Mouse (Mus musculus): Measurements from ENCODE around the gene Ints12. TPM values are rescaled to one million over a fixed set of nuclear protein-coding genes. Genes with fewer than 3 reads are reported as not detected.

Gene Ints12
- polyA plus RNA-seq, 1 experiment: 13.6 TPM

GRCm38 (mm10) chr3:133092274-133092853, 724 bp downstream of the Ints12 start:
- TF ChIP-seq CTCF (IDR thresholded peaks at IDR 0.05; ENCODE audit: control insufficient read depth, insufficient read depth, insufficient replicate concordance, low read depth, low read length): no peak
- no peak for TF ChIP-seq POLR2A (IDR thresholded peaks at IDR 0.05; ENCODE audit: control insufficient read depth, low read depth, low read length)
- Histone ChIP-seq H3K36me3 (ENCODE audit: control insufficient read depth, insufficient read depth, low read length) (no peaks in the 10 kb centered on the region), H3K27ac (ENCODE audit: control insufficient read depth, insufficient read depth, low read depth, low read length) (peak overlapping the region; percentile 96), H3K4me1 (ENCODE audit: control insufficient read depth, insufficient read depth, low read length) (no peaks in the 10 kb centered on the region), H3K4me3 (ENCODE audit: control insufficient read depth, low read depth, low read length) (peak overlapping the region; percentile 97), H3K27me3 (ENCODE audit: control insufficient read depth, insufficient read depth, low read length) (no peaks in the 10 kb centered on the region)

- Histone ChIP-seq H3K27ac (ENCODE audit: control insufficient read depth, insufficient read depth, low read depth, low read length) (no peak overlapping the region), H3K4me3 (ENCODE audit: control insufficient read depth, low read depth, low read length) (no peak overlapping the region), H3K36me3 (ENCODE audit: control insufficient read depth, insufficient read depth, low read length) (no peaks in the 10 kb centered on the region), H3K4me1 (ENCODE audit: control insufficient read depth, insufficient read depth, low read length) (no peaks in the 10 kb centered on the region), H3K27me3 (ENCODE audit: control insufficient read depth, insufficient read depth, low read length) (no peaks in the 10 kb centered on the region)
- TF ChIP-seq POLR2A (IDR thresholded peaks at IDR 0.05; ENCODE audit: control insufficient read depth, low read depth, low read length) (no peak), CTCF (IDR thresholded peaks at IDR 0.05; ENCODE audit: control insufficient read depth, insufficient read depth, insufficient replicate concordance, low read depth, low read length) (no peak)
These were observed 1.3 kb downstream of the Ints12 start for GRCm38 (mm10) chr3:133092936-133093335.

DNA sequence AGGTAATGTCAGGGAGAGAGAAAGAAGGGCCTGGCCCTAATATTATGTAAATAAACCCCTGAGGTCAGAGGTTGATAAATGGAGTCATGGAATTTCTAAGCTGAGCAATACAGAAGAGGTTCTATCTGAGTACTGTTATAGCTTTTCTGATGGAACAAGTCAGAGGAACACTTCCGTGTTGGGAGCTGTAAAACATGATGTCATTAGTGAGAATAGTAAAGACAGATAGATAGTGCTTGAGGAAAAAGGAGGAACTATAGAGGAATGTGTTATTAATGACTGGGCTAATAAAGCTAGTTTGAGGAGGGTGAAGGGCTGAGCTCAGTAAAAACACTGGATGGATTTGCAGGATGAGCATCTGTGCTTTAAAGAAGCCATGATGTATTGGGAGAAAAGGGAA, 2.7 kb downstream of the Ints12 start:
- Histone ChIP-seq H3K4me3 (ENCODE audit: control insufficient read depth, low read depth, low read length) (no peak overlapping the region), H3K4me1 (ENCODE audit: control insufficient read depth, insufficient read depth, low read length) (no peaks in the 10 kb centered on the region), H3K36me3 (ENCODE audit: control insufficient read depth, insufficient read depth, low read length) (no peaks in the 10 kb centered on the region), H3K27ac (ENCODE audit: control insufficient read depth, insufficient read depth, low read depth, low read length) (no peak overlapping the region), H3K27me3 (ENCODE audit: control insufficient read depth, insufficient read depth, low read length) (no peaks in the 10 kb centered on the region)
- TF ChIP-seq CTCF (IDR thresholded peaks at IDR 0.05; ENCODE audit: control insufficient read depth, insufficient read depth, insufficient replicate concordance, low read depth, low read length) (no peak), POLR2A (IDR thresholded peaks at IDR 0.05; ENCODE audit: control insufficient read depth, low read depth, low read length) (no peak)

GRCm38 (mm10) chr3:133097936-133098335, 6.3 kb downstream of the Ints12 start:
- Histone ChIP-seq H3K27ac (ENCODE audit: control insufficient read depth, insufficient read depth, low read depth, low read length) (no peak overlapping the region), H3K4me1 (ENCODE audit: control insufficient read depth, insufficient read depth, low read length) (no peaks in the 10 kb centered on the region), H3K4me3 (ENCODE audit: control insufficient read depth, low read depth, low read length) (no peak overlapping the region), H3K27me3 (ENCODE audit: control insufficient read depth, insufficient read depth, low read length) (no peaks in the 10 kb centered on the region), H3K36me3 (ENCODE audit: control insufficient read depth, insufficient read depth, low read length) (no peaks in the 10 kb centered on the region)
- TF ChIP-seq CTCF (IDR thresholded peaks at IDR 0.05; ENCODE audit: control insufficient read depth, insufficient read depth, insufficient replicate concordance, low read depth, low read length) (no peak), POLR2A (IDR thresholded peaks at IDR 0.05; ENCODE audit: control insufficient read depth, low read depth, low read length) (no peak)

- Histone ChIP-seq H3K27me3 (ENCODE audit: control insufficient read depth, insufficient read depth, low read length) (no peaks in the 10 kb centered on the region), H3K27ac (ENCODE audit: control insufficient read depth, insufficient read depth, low read depth, low read length) (no peak overlapping the region), H3K36me3 (ENCODE audit: control insufficient read depth, insufficient read depth, low read length) (no peaks in the 10 kb centered on the region), H3K4me3 (ENCODE audit: control insufficient read depth, low read depth, low read length) (no peak overlapping the region), H3K4me1 (ENCODE audit: control insufficient read depth, insufficient read depth, low read length) (no peaks in the 10 kb centered on the region)
- TF ChIP-seq POLR2A (IDR thresholded peaks at IDR 0.05; ENCODE audit: control insufficient read depth, low read depth, low read length): no peak
- TF ChIP-seq CTCF (IDR thresholded peaks at IDR 0.05; ENCODE audit: control insufficient read depth, insufficient read depth, insufficient replicate concordance, low read depth, low read length): no peak
These were observed 6.7 kb downstream of the Ints12 start for GRCm38 (mm10) chr3:133098336-133098735.

GRCm38 (mm10) chr3:133098909-133099308, 7.3 kb downstream of the Ints12 start:
- Histone ChIP-seq H3K4me3 (ENCODE audit: control insufficient read depth, low read depth, low read length) (no peak overlapping the region), H3K27me3 (ENCODE audit: control insufficient read depth, insufficient read depth, low read length) (no peaks in the 10 kb centered on the region), H3K36me3 (ENCODE audit: control insufficient read depth, insufficient read depth, low read length) (no peaks in the 10 kb centered on the region), H3K27ac (ENCODE audit: control insufficient read depth, insufficient read depth, low read depth, low read length) (no peak overlapping the region), H3K4me1 (ENCODE audit: control insufficient read depth, insufficient read depth, low read length) (no peaks in the 10 kb centered on the region)
- no peak for TF ChIP-seq POLR2A (IDR thresholded peaks at IDR 0.05; ENCODE audit: control insufficient read depth, low read depth, low read length)
- no peak for TF ChIP-seq CTCF (IDR thresholded peaks at IDR 0.05; ENCODE audit: control insufficient read depth, insufficient read depth, insufficient replicate concordance, low read depth, low read length)

DNA sequence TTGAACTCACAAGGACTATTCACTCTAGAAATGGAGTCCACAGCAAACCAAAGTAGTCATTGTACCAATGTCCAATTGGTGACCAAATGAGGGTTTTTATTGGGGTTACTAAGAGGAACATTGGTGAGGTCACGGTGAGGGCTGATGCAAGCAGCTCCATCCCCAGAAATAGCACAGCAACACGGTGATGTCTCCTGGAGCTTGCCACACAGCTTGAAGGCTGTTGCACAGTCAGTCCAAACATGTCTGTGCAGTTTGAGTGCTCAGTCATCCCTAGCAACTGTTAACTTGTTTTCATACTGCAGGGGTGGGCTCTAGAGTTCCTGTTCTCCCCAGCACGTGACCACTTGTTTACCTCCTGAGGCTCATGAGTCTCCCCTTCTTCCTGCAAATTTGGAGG, 12.1 kb downstream of the Ints12 start:
- Histone ChIP-seq H3K27ac (ENCODE audit: control insufficient read depth, insufficient read depth, low read depth, low read length) (no peak overlapping the region), H3K4me3 (ENCODE audit: control insufficient read depth, low read depth, low read length) (no peak overlapping the region), H3K4me1 (ENCODE audit: control insufficient read depth, insufficient read depth, low read length) (no peaks in the 10 kb centered on the region), H3K27me3 (ENCODE audit: control insufficient read depth, insufficient read depth, low read length) (no peaks in the 10 kb centered on the region), H3K36me3 (ENCODE audit: control insufficient read depth, insufficient read depth, low read length) (peaks cover 1% of the 10 kb centered on the region)
- no peak for TF ChIP-seq CTCF (IDR thresholded peaks at IDR 0.05; ENCODE audit: control insufficient read depth, insufficient read depth, insufficient replicate concordance, low read depth, low read length)
- no peak for TF ChIP-seq POLR2A (IDR thresholded peaks at IDR 0.05; ENCODE audit: control insufficient read depth, low read depth, low read length)

GRCm38 (mm10) chr3:133104436-133104835, 12.8 kb downstream of the Ints12 start:
- Histone ChIP-seq H3K4me3 (ENCODE audit: control insufficient read depth, low read depth, low read length) (no peak overlapping the region), H3K27me3 (ENCODE audit: control insufficient read depth, insufficient read depth, low read length) (no peaks in the 10 kb centered on the region), H3K36me3 (ENCODE audit: control insufficient read depth, insufficient read depth, low read length) (peaks cover 2% of the 10 kb centered on the region), H3K4me1 (ENCODE audit: control insufficient read depth, insufficient read depth, low read length) (no peaks in the 10 kb centered on the region), H3K27ac (ENCODE audit: control insufficient read depth, insufficient read depth, low read depth, low read length) (no peak overlapping the region)
- no peak for TF ChIP-seq POLR2A (IDR thresholded peaks at IDR 0.05; ENCODE audit: control insufficient read depth, low read depth, low read length)
- no peak for TF ChIP-seq CTCF (IDR thresholded peaks at IDR 0.05; ENCODE audit: control insufficient read depth, insufficient read depth, insufficient replicate concordance, low read depth, low read length)
